Mouse (Mus musculus) lung, postnatal 0 days (tissue): Measurements from ENCODE around the gene Tbc1d22a. TPM values are rescaled to one million over a fixed set of nuclear protein-coding genes. Genes with fewer than 3 reads are reported as not detected.

Source experiments
- ATAC-seq: fragments of 200-750 bp; cut with Nextera tagmentation; 2 replicates; pipeline ENCODE4 v1.8.0; 2017; ENCODE audit warnings: moderate library complexity
- DNase-seq: peaks from one replicate; pipeline ENCODE4 v3.0.0-alpha.2; 2016; ENCODE audit warnings: low spot score
- H3K27ac ChIP-seq: fragments of 300-500 bp; sonication (generic); 2 replicates; pipeline ENCODE4 v1.5.1; 2014; ENCODE audit warnings: antibody characterized with exemption, mild to moderate bottlenecking, low read length, mixed read lengths
- H3K27me3 ChIP-seq: fragments of 300-500 bp; sonication (generic); replicated peaks from 2 replicates; pipeline ENCODE4 v1.6.1; 2014; ENCODE audit warnings: low read length, mixed read lengths; ENCODE audit not compliant: insufficient read depth
- H3K36me3 ChIP-seq: fragments of 300-500 bp; sonication (generic); 2 replicates; pipeline ENCODE4 v1.6.1; 2014; ENCODE audit warnings: low read length, mixed read lengths; ENCODE audit not compliant: insufficient read depth
- H3K4me1 ChIP-seq: fragments of 300-500 bp; sonication (generic); 2 replicates; pipeline ENCODE4 v1.6.1; 2014; ENCODE audit warnings: antibody characterized with exemption, low read depth, low read length, mixed read lengths; ENCODE audit not compliant: insufficient read depth
- H3K4me2 ChIP-seq: fragments of 300-500 bp; sonication (generic); replicated peaks from 2 replicates; pipeline ENCODE4 v1.6.1; 2014; ENCODE audit warnings: low read depth, mild to moderate bottlenecking, low read length, moderate library complexity, mixed read lengths
- H3K4me3 ChIP-seq: fragments of 300-500 bp; sonication (generic); 2 replicates; pipeline ENCODE4 v1.5.1; 2014; ENCODE audit warnings: low read depth, low read length
- H3K9ac ChIP-seq: fragments of 300-500 bp; sonication (generic); replicated peaks from 2 replicates; pipeline ENCODE4 v1.6.1; 2014; ENCODE audit warnings: low read depth, mild to moderate bottlenecking
- H3K9me3 ChIP-seq: fragments of 300-500 bp; sonication (generic); 2 replicates; pipeline ENCODE4 v1.6.1; 2016; ENCODE audit warnings: low read length, mixed read lengths
- CTCF ChIP-seq: IDR thresholded peaks from 2 replicates; pipeline ENCODE4 v1.5.1; 2016; ENCODE audit warnings: antibody characterized with exemption, mild to moderate bottlenecking
- EP300 ChIP-seq: IDR thresholded peaks from 2 replicates; pipeline ENCODE4 v1.6.1; 2016; ENCODE audit warnings: antibody characterized with exemption, mild to moderate bottlenecking, control low read depth
- WGBS: fragments of 180-500 bp; shearing (Covaris S2); extraction: QIAGEN DNeasy Blood & Tissue Kit; methylation state at CpG from one replicate; pipeline ENCODE4 v1.1.7; 2014; 5-methylcytosine and 5-hydroxymethylcytosine counted together
- polyA plus RNA-seq: library from polyadenylated mRNA; unstranded; fragments of >200 nt; fragmentation: Nextera tagmentation; extraction: Ambion mirVana; gene quantifications from 2 replicates; pipeline ENCODE4 v1.2.1, GENCODE M21; 2015

Gene Tbc1d22a
- polyA plus RNA-seq, 1 experiment from 2014 or later = 13.1 TPM

GRCm38 (mm10) chr15:86360376-86360775 lies 146.1 kb downstream of the Tbc1d22a start:
- Histone ChIP-seq H3K36me3 (no peaks in the 10 kb centered on the region), H3K9ac (no peak overlapping the region), H3K4me1 (no peaks in the 10 kb centered on the region), H3K9me3 (no peaks in the 10 kb centered on the region), H3K4me2 (no peak overlapping the region), H3K27me3 (no peaks in the 10 kb centered on the region), H3K27ac (no peak overlapping the region), H3K4me3 (no peak overlapping the region)
- TF ChIP-seq EP300 (no peak), CTCF (no peak)
- ATAC-seq (no peak), DNase-seq (no peak)
- 58% methylated on average over 3 of the region's 3 CpGs for WGBS

- no peak for TF ChIP-seq EP300
- TF ChIP-seq CTCF = no peak
- ATAC-seq = no peak
- Histone ChIP-seq H3K4me3 (no peak overlapping the region), H3K27me3 (no peaks in the 10 kb centered on the region), H3K27ac (no peak overlapping the region), H3K36me3 (no peaks in the 10 kb centered on the region), H3K4me1 (no peaks in the 10 kb centered on the region), H3K9ac (no peak overlapping the region), H3K4me2 (no peak overlapping the region), H3K9me3 (no peaks in the 10 kb centered on the region)
- DNase-seq = no peak
- 72% methylated on average over 10 of the region's 10 CpGs for WGBS
These were observed 148.3 kb downstream of the Tbc1d22a start for GRCm38 (mm10) chr15:86362306-86363150.

DNA sequence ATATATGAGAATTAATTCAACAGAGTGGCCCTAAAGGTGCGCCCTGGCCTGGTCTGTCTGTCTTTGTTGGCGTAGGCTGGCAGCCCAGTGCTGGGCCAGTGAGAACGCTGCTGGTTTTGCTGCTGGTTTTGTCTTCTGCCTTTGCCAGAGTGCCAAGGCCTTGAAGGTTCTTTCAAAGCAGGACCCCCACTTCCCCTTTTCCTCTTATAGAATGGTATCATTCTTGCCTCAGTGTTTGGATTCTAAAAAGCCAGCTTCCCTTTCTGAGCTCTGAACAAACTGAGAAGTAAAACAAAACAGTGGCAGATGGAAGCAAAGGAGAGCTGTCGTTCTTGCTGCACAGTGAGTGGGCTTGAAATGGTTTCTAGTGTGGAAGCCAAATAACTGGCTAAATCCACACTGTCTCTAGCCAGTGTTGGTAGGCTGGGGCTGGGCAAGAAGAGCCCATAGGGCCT lies 149.6 kb downstream of the Tbc1d22a start:
- Histone ChIP-seq H3K4me2 (no peak overlapping the region), H3K4me3 (no peak overlapping the region), H3K27me3 (no peaks in the 10 kb centered on the region), H3K27ac (no peak overlapping the region), H3K36me3 (no peaks in the 10 kb centered on the region), H3K9me3 (no peaks in the 10 kb centered on the region), H3K4me1 (no peaks in the 10 kb centered on the region), H3K9ac (no peak overlapping the region)
- DNase-seq (no peak), ATAC-seq (no peak)
- TF ChIP-seq CTCF (no peak), EP300 (no peak)
- WGBS = 81% methylated on average over 4 of the region's 4 CpGs

DNA sequence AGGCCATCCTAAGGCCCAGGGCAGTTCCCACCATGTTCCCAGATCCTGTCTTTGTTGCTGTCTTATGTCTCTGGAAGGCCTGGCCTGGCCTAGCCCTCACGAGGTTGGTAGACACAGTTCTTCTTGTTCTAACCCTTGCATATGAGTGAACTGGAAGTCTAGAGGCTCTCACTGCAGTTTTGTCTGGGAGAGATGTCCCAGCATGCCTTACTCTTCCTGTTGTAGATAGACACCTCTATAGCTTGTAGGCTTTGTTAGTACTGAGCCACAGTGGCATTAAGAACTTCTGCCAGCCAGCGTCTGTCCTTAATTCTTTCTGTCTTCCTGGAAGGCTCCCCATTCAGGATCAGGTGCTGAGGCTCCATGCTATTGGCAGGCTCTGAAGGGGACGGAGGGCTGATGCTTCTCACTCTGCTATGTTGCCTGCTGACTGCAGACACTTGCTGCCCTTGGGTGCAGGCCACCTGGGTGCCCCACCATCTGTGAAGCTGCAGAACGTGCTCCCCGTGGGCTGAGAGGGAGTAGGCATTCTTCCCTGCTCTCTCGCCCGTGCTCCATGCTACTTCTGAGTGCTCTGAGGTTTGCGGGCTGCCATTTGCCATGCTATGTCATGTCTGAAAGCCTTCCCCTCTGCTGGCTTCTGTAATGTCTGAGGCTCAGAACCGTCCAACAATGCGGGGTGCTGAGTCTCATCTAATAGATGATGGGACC lies 150.8 kb downstream of the Tbc1d22a start:
- WGBS = 87% methylated on average over 10 of the region's 10 CpGs
- H3K9ac ChIP-seq = no peak overlapping the region

DNA sequence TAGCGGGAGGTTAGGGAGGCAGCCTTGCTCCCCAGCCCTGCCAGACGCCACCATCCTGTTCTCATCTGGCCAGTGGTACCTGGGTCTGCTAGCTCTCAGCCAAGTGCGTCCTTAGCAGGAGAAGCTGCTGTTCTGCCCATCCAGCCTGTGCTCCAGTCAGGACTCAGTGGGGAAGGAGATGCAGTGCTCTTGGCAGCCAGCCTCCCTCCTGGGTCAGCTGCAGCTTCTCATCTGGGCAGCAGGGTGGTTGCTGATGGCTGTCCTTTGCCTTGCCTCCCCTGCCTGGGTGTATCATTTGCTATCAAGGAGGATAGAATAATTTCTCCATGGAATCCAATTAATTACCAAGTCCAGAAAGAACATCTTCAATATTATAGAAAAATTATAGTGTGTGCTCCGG lies 152.5 kb downstream of the Tbc1d22a start:
- Histone ChIP-seq H3K27ac (no peak overlapping the region), H3K9ac (no peak overlapping the region), H3K27me3 (no peaks in the 10 kb centered on the region), H3K9me3 (no peaks in the 10 kb centered on the region), H3K4me3 (no peak overlapping the region), H3K4me2 (no peak overlapping the region), H3K36me3 (no peaks in the 10 kb centered on the region), H3K4me1 (no peaks in the 10 kb centered on the region)
- WGBS = 74% methylated on average over 4 of the region's 4 CpGs
- DNase-seq (no peak), ATAC-seq (no peak)
- no peak for TF ChIP-seq CTCF
- no peak for TF ChIP-seq EP300

More for the DNA sequence above, 150.8 kb downstream of the Tbc1d22a start:
- TF ChIP-seq CTCF (no peak), EP300 (no peak)
- no peaks in the 10 kb centered on the region for H3K4me1 ChIP-seq
- DNase-seq (no peak), ATAC-seq (no peak)
- no peak overlapping the region for H3K27ac ChIP-seq
- H3K27me3 ChIP-seq = no peaks in the 10 kb centered on the region
- H3K36me3 ChIP-seq = no peaks in the 10 kb centered on the region
- H3K4me2 ChIP-seq = no peak overlapping the region
- no peaks in the 10 kb centered on the region for H3K9me3 ChIP-seq
- no peak overlapping the region for H3K4me3 ChIP-seq

DNA sequence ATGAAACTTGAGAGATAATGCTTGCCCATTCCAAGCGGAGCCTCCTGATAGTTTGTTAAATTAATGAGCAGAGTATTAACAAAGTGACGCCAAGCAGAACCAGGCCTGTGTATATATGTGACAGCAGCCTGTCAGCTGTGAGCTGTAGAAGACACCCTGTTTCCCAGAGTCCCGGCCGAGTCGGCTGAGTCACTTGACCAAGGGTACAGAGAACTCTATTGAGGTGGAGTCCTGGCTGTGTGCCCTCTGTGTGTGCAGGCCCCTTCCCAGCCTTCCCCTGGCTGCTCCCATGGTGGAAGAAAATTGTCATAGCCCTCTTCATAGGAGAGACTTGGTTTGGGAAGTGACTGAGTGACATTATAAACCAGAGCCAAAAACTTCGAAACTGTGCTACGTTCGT lies 153.0 kb downstream of the Tbc1d22a start:
- DNase-seq = peak; percentile 82
- TF ChIP-seq CTCF (no peak), EP300 (no peak)
- Histone ChIP-seq H3K27ac (no peak overlapping the region), H3K27me3 (no peaks in the 10 kb centered on the region), H3K9me3 (no peaks in the 10 kb centered on the region), H3K4me2 (no peak overlapping the region), H3K4me1 (no peaks in the 10 kb centered on the region), H3K4me3 (no peak overlapping the region), H3K9ac (no peak overlapping the region), H3K36me3 (no peaks in the 10 kb centered on the region)
- ATAC-seq = peak; percentile 89
- WGBS = 49% methylated on average over 8 of the region's 8 CpGs
